Mouse (Mus musculus) intestine, embryonic 14.5 days (tissue): ENCODE data around the gene Stx8. TPM values are rescaled to one million over a fixed set of nuclear protein-coding genes. Genes with fewer than 3 reads are reported as not detected.

Experiments
- ATAC-seq: fragments of 200-750 bp; cut with Nextera tagmentation; replicated peaks from 2 replicates; pipeline ENCODE4 v1.8.0; 2017; ENCODE audit warnings: low read depth, moderate number of reproducible peaks, moderate TSS enrichment, moderate library complexity; ENCODE audit not compliant: low FRiP score, low TSS enrichment
- DNase-seq: peaks from one replicate; pipeline ENCODE4 v3.0.0-alpha.2; 2018; ENCODE audit warnings: low spot score
- H3K27ac ChIP-seq: fragments of 300-500 bp; sonication (generic); 2 replicates; pipeline ENCODE4 v1.5.1; 2014; ENCODE audit warnings: low read depth, mild to moderate bottlenecking, control low read depth
- H3K27me3 ChIP-seq: fragments of 300-500 bp; sonication (generic); replicated peaks from 2 replicates; pipeline ENCODE4 v1.6.1; 2014; ENCODE audit warnings: low read length, control low read depth; ENCODE audit not compliant: control insufficient read depth, insufficient read depth
- H3K36me3 ChIP-seq: fragments of 300-500 bp; sonication (generic); 2 replicates; pipeline ENCODE4 v1.6.1; 2014; ENCODE audit warnings: low read length, control low read depth; ENCODE audit not compliant: control insufficient read depth, insufficient read depth
- H3K4me1 ChIP-seq: fragments of 300-500 bp; sonication (generic); replicated peaks from 2 replicates; pipeline ENCODE4 v1.6.1; 2014; ENCODE audit warnings: low read length, control low read depth, mixed read lengths; ENCODE audit not compliant: control insufficient read depth, insufficient read depth
- H3K4me2 ChIP-seq: fragments of 300-500 bp; sonication (generic); 2 replicates; pipeline ENCODE4 v1.6.1; 2014; ENCODE audit warnings: low read length
- H3K4me3 ChIP-seq: fragments of 300-500 bp; sonication (generic); 2 replicates; pipeline ENCODE4 v1.5.1; 2014; ENCODE audit warnings: low read depth, low read length, control low read depth, mixed read lengths
- H3K9ac ChIP-seq: fragments of 300-500 bp; sonication (generic); 2 replicates; pipeline ENCODE4 v1.6.1; 2014; ENCODE audit warnings: mild to moderate bottlenecking, low read length
- H3K9me3 ChIP-seq: fragments of 300-500 bp; sonication (generic); 2 replicates; pipeline ENCODE4 v1.6.1; 2016; ENCODE audit warnings: low read length, control low read depth; ENCODE audit not compliant: control insufficient read depth
- WGBS: fragments of 180-500 bp; shearing (Covaris S2); extraction: QIAGEN DNeasy Blood & Tissue Kit; methylation state at CpG from one replicate; pipeline ENCODE4 v1.1.7; 2014; 5-methylcytosine and 5-hydroxymethylcytosine counted together
- polyA plus RNA-seq: library from polyadenylated mRNA; unstranded; fragments of >200 nt; fragmentation: Nextera tagmentation; extraction: Ambion mirVana; gene quantifications from 2 replicates; pipeline ENCODE4 v1.2.1, GENCODE M21; 2014

Gene Stx8
- polyA plus RNA-seq, 1 experiment from 2014 or later: 51.3 TPM

- Histone ChIP-seq H3K9me3 (no peaks in the 10 kb centered on the region), H3K36me3 (no peaks in the 10 kb centered on the region), H3K27me3 (no peaks in the 10 kb centered on the region), H3K9ac (no peak overlapping the region), H3K4me3 (no peak overlapping the region), H3K4me2 (no peak overlapping the region), H3K4me1 (peaks cover 19% of the 10 kb centered on the region), H3K27ac (no peak overlapping the region)
- no peak for ATAC-seq
- 56% methylated on average over 3 of the region's 3 CpGs for WGBS
- no peak for DNase-seq
These were observed 126.2 kb downstream of the Stx8 start for GRCm38 (mm10) chr11:68091975-68092759.

DNA sequence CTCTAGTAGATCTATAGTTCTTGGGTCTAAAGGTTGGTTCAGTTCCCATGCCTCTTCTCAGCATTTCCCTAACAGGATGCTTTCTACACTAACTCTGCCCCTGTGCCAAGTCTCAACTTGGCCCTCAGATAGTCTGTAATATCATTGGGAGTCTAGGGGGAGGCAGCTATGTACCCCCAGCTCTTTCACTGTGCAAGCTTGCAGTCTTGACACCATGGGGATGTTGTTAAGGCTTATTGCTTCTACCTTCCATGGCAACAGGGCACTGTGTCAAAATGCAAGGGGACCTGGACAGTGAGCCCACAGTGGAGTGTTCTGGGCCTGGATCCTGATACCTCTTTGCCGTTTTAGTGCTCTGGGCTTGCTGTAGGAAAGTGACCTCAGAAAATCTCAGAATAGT, 135.6 kb downstream of the Stx8 start:
- no peak overlapping the region for H3K27ac ChIP-seq
- ATAC-seq: no peak
- H3K27me3 ChIP-seq: no peaks in the 10 kb centered on the region
- 92% methylated on average over 1 of the region's 1 CpGs for WGBS
- H3K9ac ChIP-seq: no peak overlapping the region
- DNase-seq: no peak
- H3K4me1 ChIP-seq: no peaks in the 10 kb centered on the region
- H3K4me2 ChIP-seq: no peak overlapping the region
- no peak overlapping the region for H3K4me3 ChIP-seq
- no peaks in the 10 kb centered on the region for H3K36me3 ChIP-seq
- H3K9me3 ChIP-seq: no peaks in the 10 kb centered on the region

DNA sequence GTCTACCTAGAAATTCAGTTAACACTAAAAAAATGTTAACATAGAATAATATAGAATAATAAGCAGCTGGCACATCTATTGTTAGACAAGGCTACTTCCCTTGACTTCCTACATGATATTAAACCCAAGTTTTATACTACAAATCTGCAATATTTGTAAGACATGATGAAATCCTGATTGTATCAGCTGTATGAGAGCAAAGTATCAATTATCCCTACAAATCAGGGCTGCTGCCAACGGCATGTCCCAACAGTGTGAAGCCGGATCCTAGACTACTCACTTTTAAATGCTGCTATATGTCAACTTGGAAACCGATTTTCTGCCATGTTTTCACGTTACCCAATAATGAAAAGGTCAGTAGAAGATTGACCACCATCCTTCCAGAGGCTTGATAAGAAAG, 137.5 kb downstream of the Stx8 start:
- H3K4me2 ChIP-seq: no peak overlapping the region
- H3K27me3 ChIP-seq: no peaks in the 10 kb centered on the region
- DNase-seq (no peak), ATAC-seq (no peak)
- H3K27ac ChIP-seq: no peak overlapping the region
- H3K4me3 ChIP-seq: no peak overlapping the region
- H3K36me3 ChIP-seq: no peaks in the 10 kb centered on the region
- H3K9ac ChIP-seq: no peak overlapping the region
- H3K9me3 ChIP-seq: no peaks in the 10 kb centered on the region
- WGBS: 86% methylated on average over 4 of the region's 4 CpGs
- no peaks in the 10 kb centered on the region for H3K4me1 ChIP-seq

- H3K9me3 ChIP-seq: no peaks in the 10 kb centered on the region
- no peak for ATAC-seq
- WGBS: 87% methylated on average over 3 of the region's 3 CpGs
These were observed 140.1 kb downstream of the Stx8 start for GRCm38 (mm10) chr11:68106053-68106452.

DNA sequence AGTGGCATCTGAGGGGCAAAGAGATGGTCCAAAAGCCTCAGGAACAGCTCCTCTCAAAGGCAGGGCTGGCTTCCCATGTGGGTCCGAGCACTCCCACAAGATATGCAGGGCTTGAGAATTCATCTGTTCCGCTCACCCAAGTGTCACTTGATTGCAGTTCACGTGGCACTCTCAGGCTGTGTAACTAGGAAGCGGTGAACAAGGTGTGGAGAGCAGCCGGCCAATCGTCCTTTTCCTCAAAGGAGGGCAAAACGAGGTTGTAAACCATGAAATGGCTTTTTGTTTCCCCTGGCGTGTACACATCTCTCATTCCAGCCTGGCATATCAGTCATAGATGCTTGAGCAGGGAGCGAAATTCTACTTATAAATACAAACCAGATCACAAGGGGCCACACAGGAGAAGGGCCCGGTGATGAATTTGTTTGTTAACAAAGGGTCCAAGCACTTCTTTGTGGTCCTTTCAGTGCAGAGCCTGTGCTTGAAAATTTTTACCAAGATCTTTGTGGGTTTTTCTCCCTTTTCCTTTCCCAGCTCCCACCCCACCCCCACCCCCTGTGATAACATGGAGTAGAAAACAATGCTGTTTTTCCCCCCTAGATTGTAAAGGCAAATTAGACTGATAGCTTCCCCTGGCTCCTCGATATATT, 147.6 kb downstream of the Stx8 start:
- no peak overlapping the region for H3K4me3 ChIP-seq
- no peaks in the 10 kb centered on the region for H3K36me3 ChIP-seq
- 0 out of 2 replicates have a peak, but pooled peaks cover 3% of the 10 kb centered on the region for H3K4me1 ChIP-seq
- no peaks in the 10 kb centered on the region for H3K27me3 ChIP-seq
- no peak for ATAC-seq
- no peak for DNase-seq
- no peak overlapping the region for H3K4me2 ChIP-seq
- no peak overlapping the region for H3K27ac ChIP-seq
- no peaks in the 10 kb centered on the region for H3K9me3 ChIP-seq
- 41% methylated on average over 11 of the region's 11 CpGs for WGBS
- H3K9ac ChIP-seq: no peak overlapping the region

More at GRCm38 (mm10) chr11:68106053-68106452, 140.1 kb downstream of the Stx8 start:
- Histone ChIP-seq H3K4me2 (no peak overlapping the region), H3K36me3 (no peaks in the 10 kb centered on the region), H3K9ac (no peak overlapping the region), H3K27ac (no peak overlapping the region), H3K4me3 (no peak overlapping the region), H3K4me1 (no peaks in the 10 kb centered on the region), H3K27me3 (no peaks in the 10 kb centered on the region)
- no peak for DNase-seq

GRCm38 (mm10) chr11:68114202-68114601, 148.2 kb downstream of the Stx8 start:
- Histone ChIP-seq H3K4me1 (0 out of 2 replicates have a peak, but pooled peaks cover 3% of the 10 kb centered on the region), H3K27ac (no peak overlapping the region), H3K27me3 (no peaks in the 10 kb centered on the region), H3K4me2 (no peak overlapping the region), H3K9me3 (no peaks in the 10 kb centered on the region), H3K36me3 (no peaks in the 10 kb centered on the region), H3K4me3 (no peak overlapping the region), H3K9ac (no peak overlapping the region)
- no peak for ATAC-seq
- no peak for DNase-seq
- WGBS: 27% methylated on average over 6 of the region's 6 CpGs

DNA sequence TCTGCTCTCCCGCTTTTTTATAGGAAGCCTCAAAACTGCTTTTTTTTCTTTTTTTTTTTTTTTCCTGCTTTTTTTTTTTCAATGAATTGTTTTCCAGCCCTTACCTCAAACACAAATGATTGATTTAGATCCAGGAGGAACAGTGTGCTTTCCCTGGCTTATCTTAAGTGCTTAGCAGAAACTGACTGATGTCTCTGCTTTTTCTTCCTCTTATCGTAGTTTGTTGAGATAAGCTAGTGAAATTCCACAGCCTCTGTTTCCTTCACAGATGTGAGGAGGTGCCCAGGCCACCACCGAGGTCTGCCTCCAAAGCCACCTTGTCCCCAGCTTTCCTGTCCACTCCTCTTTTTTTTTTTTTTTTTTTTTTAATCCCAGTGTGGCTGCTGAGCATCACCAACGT, 150.2 kb downstream of the Stx8 start:
- no peaks in the 10 kb centered on the region for H3K27me3 ChIP-seq
- 0 out of 2 replicates have a peak, but pooled peaks cover 7% of the 10 kb centered on the region for H3K4me1 ChIP-seq
- H3K27ac ChIP-seq: no peak overlapping the region
- no peak overlapping the region for H3K9ac ChIP-seq
- DNase-seq (no peak), ATAC-seq (no peak)
- no peak overlapping the region for H3K4me2 ChIP-seq
- H3K36me3 ChIP-seq: no peaks in the 10 kb centered on the region
- 30% methylated on average over 4 of the region's 4 CpGs for WGBS
- no peaks in the 10 kb centered on the region for H3K9me3 ChIP-seq
- H3K4me3 ChIP-seq: no peak overlapping the region

DNA sequence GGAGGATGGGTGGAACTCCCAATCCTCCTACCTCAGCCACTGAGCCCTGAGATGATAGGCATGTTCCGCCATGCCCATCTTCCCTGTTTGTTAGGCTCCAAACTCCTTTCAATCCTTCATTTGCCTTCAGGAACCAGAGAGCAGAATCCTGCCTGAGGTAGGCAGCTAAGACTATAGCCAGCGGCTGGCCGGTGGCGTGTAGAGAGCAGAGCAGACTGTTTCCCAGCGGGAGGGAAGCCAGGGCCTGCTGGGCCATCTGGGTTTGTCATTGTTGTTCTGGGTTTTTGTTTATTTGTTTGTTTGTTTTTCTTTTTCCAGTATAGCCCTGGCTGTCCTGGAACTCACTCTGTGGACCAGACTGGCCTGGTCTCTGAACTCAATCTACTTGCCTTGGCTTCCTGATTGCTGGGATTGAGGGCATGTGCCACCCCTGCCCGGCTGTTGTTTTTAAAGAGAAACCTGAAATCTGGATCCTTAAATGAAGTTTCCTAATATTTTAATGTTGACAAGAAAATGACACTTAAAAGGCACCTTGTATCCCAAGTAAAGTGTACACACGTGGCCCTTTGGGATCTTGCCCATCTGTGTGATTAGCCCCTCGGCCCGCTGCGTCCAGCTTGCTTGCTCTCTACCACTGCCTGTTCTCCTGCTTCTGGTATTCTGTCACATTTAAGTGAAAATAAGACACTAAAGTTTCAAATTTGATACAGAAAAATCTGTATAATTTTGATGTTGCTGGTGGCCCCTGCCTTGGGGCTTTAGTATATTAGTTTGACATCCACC, 152.1 kb downstream of the Stx8 start:
- no peak for ATAC-seq
- H3K27ac ChIP-seq: no peak overlapping the region
- H3K4me1 ChIP-seq: 0 out of 2 replicates have a peak, but pooled peaks cover 10% of the 10 kb centered on the region
- DNase-seq: no peak
- H3K36me3 ChIP-seq: no peaks in the 10 kb centered on the region
- H3K9ac ChIP-seq: no peak overlapping the region
- no peak overlapping the region for H3K4me2 ChIP-seq
- no peaks in the 10 kb centered on the region for H3K9me3 ChIP-seq
- H3K4me3 ChIP-seq: no peak overlapping the region
- 94% methylated on average over 10 of the region's 10 CpGs for WGBS
- no peaks in the 10 kb centered on the region for H3K27me3 ChIP-seq
